Mouse (Mus musculus): ENCODE data around the gene Neb.

GRCm38 (mm10) chr2:52310757-52311156 lies 67.5 kb downstream of the Neb start:
- TF ChIP-seq GATA1 (IDR thresholded peaks at IDR 0.05; ENCODE audit: borderline replicate concordance, low read length) (no peak), FLI1 (IDR thresholded peaks at IDR 0.05; ENCODE audit: low read length) (no peak)

Measured in megakaryocyte, embryonic 14.5 days (primary cell).